Mouse (Mus musculus) neutrophil, adult 5-6 weeks (primary cell): ENCODE results near the gene Syne3. TPM values are rescaled to one million over a fixed set of nuclear protein-coding genes. Genes with fewer than 3 reads are reported as not detected.

Experiments
- ATAC-seq: fragments of 151-379, 151-347 bp; 2 replicates; pipeline ENCODE4 v1.8.0; 2017; ENCODE audit warnings: mild to moderate bottlenecking, moderate TSS enrichment; ENCODE audit not compliant: insufficient number of reproducible peaks, poor library complexity, low FRiP score, severe bottlenecking; ENCODE audit errors: extremely low read depth
- total RNA-seq: library from RNA; stranded (forward); fragments of 200-1000 nt; gene quantifications from 2 replicates; pipeline ENCODE4 v1.2.3, GENCODE M21; 2017

Gene Syne3
- total RNA-seq, 1 experiment from 2014 or later = 20.7 TPM

GRCm38 (mm10) chr12:104940027-104940386, 69.6 kb downstream of the Syne3 start:
- no peak for ATAC-seq

GRCm38 (mm10) chr12:104939372-104940026, 70.1 kb downstream of the Syne3 start:
- ATAC-seq = peak; percentile 40; the same call in 1 of the 2 replicates

GRCm38 (mm10) chr12:104938935-104939334, 70.7 kb downstream of the Syne3 start:
- no peak for ATAC-seq

GRCm38 (mm10) chr12:104936223-104936622, 73.4 kb downstream of the Syne3 start:
- ATAC-seq = no peak

- ATAC-seq = no peak
Measured at GRCm38 (mm10) chr12:104935144-104935543, 74.5 kb downstream of the Syne3 start.

GRCm38 (mm10) chr12:104933800-104934199, 75.8 kb downstream of the Syne3 start:
- no peak for ATAC-seq

GRCm38 (mm10) chr12:104933217-104933616, 76.4 kb downstream of the Syne3 start:
- no peak for ATAC-seq

- ATAC-seq = no peak
Measured at GRCm38 (mm10) chr12:104925765-104926164, 83.8 kb downstream of the Syne3 start.

- no peak for ATAC-seq
Measured at GRCm38 (mm10) chr12:104925035-104925434, 84.6 kb downstream of the Syne3 start.

GRCm38 (mm10) chr12:104924546-104924945, 85.1 kb downstream of the Syne3 start:
- no peak for ATAC-seq

- ATAC-seq = no peak
Measured at GRCm38 (mm10) chr12:104923948-104924388, 85.6 kb downstream of the Syne3 start.

- ATAC-seq = no peak
Measured at GRCm38 (mm10) chr12:104922647-104923046, 87.0 kb downstream of the Syne3 start.

- no peak for ATAC-seq
Measured at GRCm38 (mm10) chr12:104921071-104921470, 88.5 kb downstream of the Syne3 start.

GRCm38 (mm10) chr12:104919247-104919646, 90.4 kb downstream of the Syne3 start:
- ATAC-seq = no peak

- no peak for ATAC-seq
Measured at GRCm38 (mm10) chr12:104917927-104918326, 91.7 kb downstream of the Syne3 start.

GRCm38 (mm10) chr12:104917297-104917696, 92.3 kb downstream of the Syne3 start:
- no peak for ATAC-seq

- no peak for ATAC-seq
Measured at GRCm38 (mm10) chr12:104916776-104917175, 92.8 kb downstream of the Syne3 start.

GRCm38 (mm10) chr12:104915681-104916080, 93.9 kb downstream of the Syne3 start:
- ATAC-seq = no peak

GRCm38 (mm10) chr12:104912990-104913389, 96.6 kb downstream of the Syne3 start:
- no peak for ATAC-seq

GRCm38 (mm10) chr12:104912281-104912933, 97.2 kb downstream of the Syne3 start:
- ATAC-seq = no peak

- no peak for ATAC-seq
Measured at GRCm38 (mm10) chr12:104909750-104910149, 99.9 kb downstream of the Syne3 start.
